Mouse (Mus musculus) kidney, adult 2 months (tissue): ENCODE measurements around the gene Ntf5. TPM values are rescaled to one million over a fixed set of nuclear protein-coding genes. Genes with fewer than 3 reads are reported as not detected.
A peak's percentile ranks its signal among the peaks of the same experiment; 100 is the strongest.

ENCODE experiments used
- DNase-seq: peaks from one replicate; pipeline ENCODE4 v3.0.0; 2021
- H3K27ac ChIP-seq: fragments of 200-500 bp; 2 replicates; pipeline ENCODE4 v1.5.1; 2012; ENCODE audit warnings: low read depth, low read length, control low read depth, inconsistent platforms; ENCODE audit not compliant: insufficient read depth
- H3K27me3 ChIP-seq: fragments of 200-500 bp; replicated peaks from 2 replicates; pipeline ENCODE4 v1.6.1; 2012; ENCODE audit warnings: mild to moderate bottlenecking, moderate library complexity, low read length, inconsistent platforms; ENCODE audit not compliant: control insufficient read depth, insufficient read depth
- H3K36me3 ChIP-seq: fragments of 200-500 bp; 2 replicates; pipeline ENCODE4 v1.6.1; 2012; ENCODE audit warnings: mild to moderate bottlenecking, moderate library complexity, low read length, inconsistent platforms; ENCODE audit not compliant: control insufficient read depth, insufficient read depth
- H3K4me1 ChIP-seq: fragments of 200-500 bp; 2 replicates; pipeline ENCODE4 v1.6.1; 2011; ENCODE audit warnings: low read length; ENCODE audit not compliant: control insufficient read depth, insufficient read depth
- H3K4me3 ChIP-seq: fragments of 200-500 bp; 2 replicates; pipeline ENCODE4 v1.5.1; 2011; ENCODE audit warnings: mild to moderate bottlenecking, low read depth, low read length, control low read depth; ENCODE audit not compliant: insufficient read depth
- CTCF ChIP-seq: fragments of 200-500 bp; conservative IDR thresholded peaks from 2 replicates; pipeline ENCODE4 v1.5.1; 2011; ENCODE audit warnings: low read depth, mild to moderate bottlenecking, control low read depth, low read length, moderate library complexity, mixed read lengths; ENCODE audit not compliant: insufficient read depth, insufficient read length
- POLR2A ChIP-seq: fragments of 200-500 bp; IDR thresholded peaks from one replicate; pipeline ENCODE4 v1.6.1; 2011; ENCODE audit warnings: low read depth, low read length, control low read depth
- WGBS: fragments of 180-500 bp; shearing (Covaris S2); methylation state at CpG from one replicate; pipeline ENCODE4 v1.1.7; 2018; 5-methylcytosine and 5-hydroxymethylcytosine counted together
- polyA plus RNA-seq: library from polyadenylated mRNA; depleted of rRNA; stranded (reverse); fragments of >200 nt; gene quantifications from 2 replicates; pipeline ENCODE4 v1.2.3, GENCODE M21; 2012

Ntf5 gene
- polyA plus RNA-seq, 1 experiment: 0.44 TPM

DNA sequence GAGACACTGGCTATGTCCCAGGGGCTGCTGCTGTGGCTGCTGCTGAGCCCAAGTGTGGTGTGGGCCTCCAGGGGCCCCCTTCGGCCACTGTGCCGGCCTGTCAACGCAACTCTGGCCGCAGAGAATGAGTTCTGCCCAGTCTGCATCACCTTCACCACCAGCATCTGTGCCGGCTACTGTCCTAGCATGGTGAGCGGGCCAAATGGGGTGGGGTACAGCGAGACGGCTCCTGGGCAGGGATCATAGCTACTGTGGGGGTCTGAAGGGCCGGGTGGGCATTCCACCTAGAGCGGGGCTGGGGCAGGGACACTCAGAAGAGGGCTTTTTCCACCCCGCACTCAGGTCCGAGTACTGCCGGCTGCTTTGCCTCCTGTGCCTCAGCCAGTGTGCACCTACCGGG lies 7.7 kb downstream of the Ntf5 start:
- Histone ChIP-seq H3K27ac (no peak overlapping the region), H3K4me1 (no peaks in the 10 kb centered on the region), H3K36me3 (no peaks in the 10 kb centered on the region; the same call in 1 of the 2 replicates), H3K4me3 (no peak overlapping the region), H3K27me3 (no peaks in the 10 kb centered on the region)
- TF ChIP-seq POLR2A (no peak), CTCF (no peak)
- 94% methylated on average over 14 of the region's 14 CpGs for WGBS
- DNase-seq: no peak

DNA sequence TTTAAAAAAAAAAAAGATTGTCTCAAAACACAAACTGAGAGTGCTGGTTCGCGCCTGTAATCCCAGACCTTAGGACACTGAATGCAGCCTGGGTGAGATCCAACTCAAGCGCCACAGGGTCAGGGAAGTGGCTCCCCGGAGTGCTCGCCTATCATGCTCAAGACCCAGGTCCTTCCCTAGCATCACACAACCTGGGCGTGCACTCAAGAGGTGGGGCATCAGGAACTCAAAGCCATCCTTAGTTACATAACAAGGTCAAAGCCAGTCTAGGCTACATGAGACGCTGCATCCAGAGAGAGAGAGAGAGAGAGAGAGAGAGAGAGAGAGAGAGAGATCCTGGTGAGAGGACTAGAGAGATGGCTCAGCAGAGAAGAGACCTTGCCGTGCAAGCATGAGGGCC lies 13.1 kb downstream of the Ntf5 start:
- no peak overlapping the region for H3K27ac ChIP-seq
- 82% methylated on average over 8 of the region's 8 CpGs for WGBS
- no peaks in the 10 kb centered on the region for H3K4me1 ChIP-seq
- H3K4me3 ChIP-seq: no peak overlapping the region
- no peaks in the 10 kb centered on the region for H3K27me3 ChIP-seq
- TF ChIP-seq CTCF (no peak), POLR2A (no peak)
- H3K36me3 ChIP-seq: no peaks in the 10 kb centered on the region
- DNase-seq: no peak

DNA sequence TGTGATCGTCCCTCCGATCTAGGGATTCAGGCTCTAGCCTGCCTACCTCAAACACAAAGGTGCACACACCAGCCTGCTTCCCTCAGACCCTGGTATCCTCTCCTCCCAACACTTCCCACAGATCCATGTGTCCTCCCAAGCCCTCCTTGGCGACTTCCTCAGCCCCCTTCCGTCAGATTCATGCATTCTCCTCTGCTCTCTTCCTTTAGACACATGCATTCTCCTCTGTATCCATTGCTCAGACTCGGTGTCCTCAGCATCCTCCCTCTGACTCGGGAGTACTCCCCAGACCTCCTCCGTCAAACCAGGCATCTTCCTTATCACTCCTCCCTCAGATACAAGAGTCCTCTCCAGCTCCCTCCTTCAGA lies 20.3 kb downstream of the Ntf5 start:
- no peak for DNase-seq
- TF ChIP-seq POLR2A (no peak), CTCF (no peak)
- peaks cover 12% of the 10 kb centered on the region for H3K4me1 ChIP-seq
- WGBS: under 1% methylated on average over 7 of the region's 7 CpGs
- no peak overlapping the region for H3K27ac ChIP-seq
- peak overlapping the region; percentile 72 for H3K4me3 ChIP-seq
- H3K27me3 ChIP-seq: no peaks in the 10 kb centered on the region
- H3K36me3 ChIP-seq: no peaks in the 10 kb centered on the region

- Histone ChIP-seq H3K27me3 (no peaks in the 10 kb centered on the region), H3K27ac (peak within 1 kb of the TSS; percentile 85), H3K4me1 (peaks cover 12% of the 10 kb centered on the region), H3K36me3 (no peaks in the 10 kb centered on the region), H3K4me3 (peak within 1 kb of the TSS; percentile 87)
- TF ChIP-seq POLR2A (peak; percentile 46), CTCF (peak; percentile 81)
- under 1% methylated on average over 45 of the region's 45 CpGs for WGBS
- DNase-seq: peak; percentile 100
These were observed 20.9 kb downstream of the Ntf5 start, which contains the start of gene Gys1 for GRCm38 (mm10) chr7:45434203-45435015. Gene Gys1, plus strand, starts transcription at chr7:45434844.

DNA sequence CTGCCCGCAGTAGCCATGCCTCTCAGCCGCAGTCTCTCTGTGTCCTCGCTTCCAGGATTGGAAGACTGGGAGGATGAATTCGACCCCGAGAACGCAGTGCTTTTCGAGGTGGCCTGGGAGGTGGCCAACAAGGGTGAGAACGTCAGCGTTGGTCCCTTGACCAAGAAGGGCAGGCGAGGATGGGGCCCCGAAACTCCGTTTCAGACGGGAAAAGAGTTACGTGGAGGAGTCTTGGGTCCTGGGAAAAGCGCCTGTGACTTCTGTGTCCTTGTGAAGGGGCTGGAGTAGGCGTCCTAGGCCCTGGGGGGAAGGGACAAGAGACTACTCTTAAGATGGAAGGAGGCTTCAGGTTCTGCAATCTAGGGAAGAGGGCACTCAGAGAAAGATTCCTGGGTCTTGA lies 21.5 kb downstream of the Ntf5 start:
- H3K27me3 ChIP-seq: no peaks in the 10 kb centered on the region
- under 1% methylated on average over 16 of the region's 16 CpGs for WGBS
- no peak for TF ChIP-seq CTCF
- no peak for TF ChIP-seq POLR2A
- no peak for DNase-seq
- no peaks in the 10 kb centered on the region for H3K36me3 ChIP-seq
- H3K4me3 ChIP-seq: peak overlapping the region; percentile 87
- peak overlapping the region; percentile 85 for H3K27ac ChIP-seq
- H3K4me1 ChIP-seq: peaks cover 12% of the 10 kb centered on the region

DNA sequence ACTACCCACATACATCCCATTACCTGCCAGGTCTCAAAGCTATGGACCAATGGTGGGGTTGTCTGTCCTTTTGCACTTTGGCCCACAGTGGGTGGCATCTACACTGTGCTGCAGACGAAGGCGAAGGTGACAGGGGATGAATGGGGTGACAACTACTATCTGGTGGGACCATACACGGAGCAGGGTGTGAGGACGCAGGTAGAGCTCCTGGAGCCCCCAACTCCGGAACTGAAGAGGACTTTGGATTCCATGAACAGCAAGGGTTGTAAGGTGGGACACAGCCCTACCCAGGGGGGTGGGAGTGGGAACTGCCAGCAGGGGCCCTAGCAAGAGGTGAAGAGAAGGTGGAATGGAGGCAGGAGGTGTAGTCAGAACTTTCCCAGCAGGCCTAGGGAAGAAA lies 22.9 kb downstream of the Ntf5 start:
- no peak for DNase-seq
- Histone ChIP-seq H3K27ac (no peak overlapping the region), H3K4me1 (peaks cover 12% of the 10 kb centered on the region), H3K4me3 (no peak overlapping the region), H3K27me3 (no peaks in the 10 kb centered on the region), H3K36me3 (no peaks in the 10 kb centered on the region)
- TF ChIP-seq POLR2A (no peak), CTCF (no peak)
- 82% methylated on average over 5 of the region's 5 CpGs for WGBS

DNA sequence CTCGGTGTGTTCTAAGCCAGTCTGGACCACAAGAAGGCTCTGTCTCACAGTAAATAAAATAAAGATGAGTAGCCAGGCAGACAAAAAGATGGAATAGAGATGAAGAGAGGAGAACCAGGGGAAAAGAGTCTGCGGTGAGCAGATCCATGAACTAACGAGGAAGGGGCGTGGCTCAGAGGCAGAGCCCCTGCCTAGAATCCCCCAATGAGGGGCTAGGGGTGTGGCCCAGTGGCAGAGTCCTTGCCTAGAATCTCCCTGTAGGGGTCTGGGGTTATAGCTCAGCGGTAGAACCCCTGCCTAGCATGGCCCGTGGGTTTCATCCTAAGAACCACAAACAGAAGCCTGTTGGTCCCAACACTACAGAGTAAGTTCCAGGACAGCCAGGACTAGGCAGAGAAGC lies 23.6 kb downstream of the Ntf5 start:
- TF ChIP-seq POLR2A (no peak), CTCF (no peak)

More for the DNA sequence above, 23.6 kb downstream of the Ntf5 start:
- H3K4me3 ChIP-seq: no peak overlapping the region
- 69% methylated on average over 6 of the region's 6 CpGs for WGBS
- H3K36me3 ChIP-seq: no peaks in the 10 kb centered on the region
- H3K27ac ChIP-seq: no peak overlapping the region
- no peaks in the 10 kb centered on the region for H3K27me3 ChIP-seq
- H3K4me1 ChIP-seq: peaks cover 12% of the 10 kb centered on the region
- DNase-seq: no peak
